Mouse (Mus musculus) midbrain, embryonic 10.5 days (tissue): ENCODE measurements around the gene Fcgr1. TPM values are rescaled to one million over a fixed set of nuclear protein-coding genes. Genes with fewer than 3 reads are reported as not detected.
"Not testable (repeated sequence)": the region's sequence is repeated elsewhere in the genome, so short reads cannot be mapped to it uniquely, and the experiment has no call there.

ENCODE experiments used
- DNase-seq: peaks from one replicate; pipeline ENCODE4 v3.0.0-alpha.2; 2017; ENCODE audit warnings: low spot score
- H3K27ac ChIP-seq: fragments of 300-500 bp; sonication (generic); replicated peaks from 2 replicates; pipeline ENCODE4 v1.5.1; 2016; ENCODE audit warnings: mild to moderate bottlenecking
- H3K27me3 ChIP-seq: fragments of 300-500 bp; sonication (generic); 2 replicates; pipeline ENCODE4 v1.6.1; 2016; ENCODE audit warnings: low read depth, mild to moderate bottlenecking; ENCODE audit not compliant: poor library complexity, severe bottlenecking
- H3K36me3 ChIP-seq: fragments of 300-500 bp; sonication (generic); 2 replicates; pipeline ENCODE4 v1.6.1; 2016; ENCODE audit warnings: mild to moderate bottlenecking, moderate library complexity
- H3K4me1 ChIP-seq: fragments of 300-500 bp; sonication (generic); 2 replicates; pipeline ENCODE4 v1.6.1; 2016
- H3K4me3 ChIP-seq: fragments of 300-500 bp; sonication (generic); 2 replicates; pipeline ENCODE4 v1.5.1; 2016; ENCODE audit warnings: mild to moderate bottlenecking, moderate library complexity
- H3K9me3 ChIP-seq: fragments of 300-500 bp; sonication (generic); replicated peaks from 2 replicates; pipeline ENCODE4 v1.6.1; 2016; ENCODE audit warnings: mild to moderate bottlenecking
- WGBS: fragments of 180-500 bp; shearing (Covaris S2); methylation state at CpG from one replicate; pipeline ENCODE4 v1.1.7; 2016; 5-methylcytosine and 5-hydroxymethylcytosine counted together
- polyA plus RNA-seq: library from polyadenylated mRNA; unstranded; fragments of >200 nt; fragmentation: Nextera tagmentation; extraction: Ambion mirVana; gene quantifications from 2 replicates; pipeline ENCODE4 v1.2.1, GENCODE M21; 2016

Fcgr1 gene
- polyA plus RNA-seq, 1 experiment from 2014 or later: 1.8 TPM

- WGBS: 72% methylated on average over 8 of the region's 8 CpGs
- DNase-seq: no peak
These were observed 18.8 kb upstream of the Fcgr1 start for GRCm38 (mm10) chr3:96312341-96313098.

DNA sequence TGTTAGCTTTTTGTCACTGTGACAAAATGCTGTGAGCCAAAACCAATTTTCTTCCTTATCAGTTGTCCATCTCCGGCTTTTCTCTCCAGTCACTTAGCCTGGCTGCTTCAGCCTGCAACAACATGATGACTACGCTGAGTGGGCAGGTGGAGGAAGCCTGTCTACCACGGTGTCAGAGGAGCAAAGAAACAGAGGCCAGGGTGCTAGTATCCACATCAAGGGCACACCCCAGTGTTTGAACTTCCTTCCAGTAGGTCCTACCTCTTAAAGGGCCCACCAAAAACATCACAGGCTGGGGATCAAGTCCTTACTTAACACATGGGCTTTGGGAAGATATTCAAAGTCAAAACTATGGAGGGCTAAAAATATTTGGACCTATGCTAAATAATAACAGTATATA, 15.7 kb upstream of the Fcgr1 start:
- 70% methylated on average over 3 of the region's 3 CpGs for WGBS
- Histone ChIP-seq H3K4me3 (no peak overlapping the region), H3K4me1 (0 out of 2 replicates have a peak, but pooled peaks cover 3% of the 10 kb centered on the region), H3K9me3 (no peaks in the 10 kb centered on the region), H3K27ac (no peak overlapping the region), H3K27me3 (no peaks in the 10 kb centered on the region), H3K36me3 (no peaks in the 10 kb centered on the region)
- DNase-seq: no peak

More at GRCm38 (mm10) chr3:96312341-96313098, 18.8 kb upstream of the Fcgr1 start:
- H3K36me3 ChIP-seq: no peaks in the 10 kb centered on the region
- H3K4me1 ChIP-seq: 0 out of 2 replicates have a peak, but pooled peaks cover 3% of the 10 kb centered on the region
- no peaks in the 10 kb centered on the region for H3K9me3 ChIP-seq
- no peak overlapping the region for H3K4me3 ChIP-seq
- H3K27ac ChIP-seq: no peak overlapping the region
- H3K27me3 ChIP-seq: no peaks in the 10 kb centered on the region

DNA sequence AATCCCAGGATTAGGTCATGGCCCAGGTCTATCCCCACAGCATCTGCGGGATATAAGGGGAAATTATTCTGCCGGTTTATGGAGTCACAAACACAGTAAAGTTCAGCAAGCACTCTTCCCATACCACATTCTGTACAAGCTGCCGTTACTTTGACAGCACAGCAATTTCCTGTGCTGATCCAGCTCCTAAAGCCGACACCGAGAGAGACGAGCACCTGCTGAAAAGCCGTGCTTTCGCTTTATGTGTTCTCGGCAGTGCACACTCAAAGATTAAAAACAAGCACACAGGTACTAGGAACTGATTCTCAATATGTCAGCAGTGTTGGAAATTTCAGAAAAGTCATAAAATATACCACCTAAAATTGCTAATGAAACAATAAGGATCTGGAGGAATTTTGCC, 12.7 kb upstream of the Fcgr1 start:
- Histone ChIP-seq H3K4me3 (no peak overlapping the region), H3K36me3 (no peaks in the 10 kb centered on the region), H3K4me1 (no peaks in the 10 kb centered on the region), H3K27me3 (no peaks in the 10 kb centered on the region), H3K9me3 (no peaks in the 10 kb centered on the region), H3K27ac (no peak overlapping the region)
- no peak for DNase-seq
- WGBS: 89% methylated on average over 9 of the region's 9 CpGs

DNA sequence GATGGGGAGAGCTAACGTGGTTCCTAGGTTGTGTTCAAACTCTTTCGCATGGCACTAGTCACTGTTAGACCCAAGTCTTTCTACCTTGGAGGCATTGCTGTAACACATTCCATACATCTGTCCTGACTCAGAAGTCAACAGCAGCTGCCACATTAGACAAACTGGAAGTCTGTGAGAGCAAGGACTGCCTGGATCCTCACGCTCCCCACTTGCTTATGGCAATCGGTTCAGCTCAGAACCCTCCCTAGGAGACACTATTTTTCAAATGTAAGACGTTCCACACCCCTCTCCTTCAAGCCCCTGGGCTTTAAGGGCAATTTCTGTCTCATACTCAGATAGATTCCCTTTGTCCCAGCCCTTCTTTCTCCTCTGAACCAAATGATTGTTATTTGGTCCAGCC, 8.3 kb upstream of the Fcgr1 start:
- Histone ChIP-seq H3K27me3 (no peaks in the 10 kb centered on the region), H3K27ac (no peak overlapping the region), H3K4me1 (no peaks in the 10 kb centered on the region), H3K36me3 (no peaks in the 10 kb centered on the region), H3K4me3 (no peak overlapping the region), H3K9me3 (no peaks in the 10 kb centered on the region)
- 89% methylated on average over 5 of the region's 5 CpGs for WGBS
- no peak for DNase-seq

- WGBS: 75% methylated on average over 26 of the region's 26 CpGs
- DNase-seq: no peak
These were observed 7.1 kb upstream of the Fcgr1 start for GRCm38 (mm10) chr3:96300706-96301529.

GRCm38 (mm10) chr3:96299562-96299961, 5.8 kb upstream of the Fcgr1 start:
- 97% methylated on average over 2 of the region's 2 CpGs for WGBS
- Histone ChIP-seq H3K4me3 (no peak overlapping the region), H3K9me3 (no peaks in the 10 kb centered on the region), H3K36me3 (no peaks in the 10 kb centered on the region), H3K4me1 (no peaks in the 10 kb centered on the region), H3K27ac (no peak overlapping the region), H3K27me3 (no peaks in the 10 kb centered on the region)
- DNase-seq: no peak

More at GRCm38 (mm10) chr3:96300706-96301529, 7.1 kb upstream of the Fcgr1 start:
- no peaks in the 10 kb centered on the region for H3K36me3 ChIP-seq
- H3K4me1 ChIP-seq: no peaks in the 10 kb centered on the region
- H3K4me3 ChIP-seq: no peak overlapping the region
- H3K27ac ChIP-seq: no peak overlapping the region
- no peaks in the 10 kb centered on the region for H3K27me3 ChIP-seq
- no peaks in the 10 kb centered on the region for H3K9me3 ChIP-seq

- Histone ChIP-seq H3K4me1 (no peaks in the 10 kb centered on the region), H3K9me3 (no peaks in the 10 kb centered on the region), H3K27ac (no peak overlapping the region), H3K27me3 (no peaks in the 10 kb centered on the region), H3K4me3 (no peak overlapping the region), H3K36me3 (no peaks in the 10 kb centered on the region)
- no peak for DNase-seq
- WGBS: 92% methylated on average over 4 of the region's 4 CpGs
These were observed 4.6 kb upstream of the Fcgr1 start for GRCm38 (mm10) chr3:96298360-96298759.

GRCm38 (mm10) chr3:96293368-96293767, 401 bp downstream of the Fcgr1 start:
- H3K27me3 ChIP-seq: no peaks in the 10 kb centered on the region
- no peak overlapping the region for H3K4me3 ChIP-seq
- no peak overlapping the region for H3K27ac ChIP-seq
- no peaks in the 10 kb centered on the region for H3K4me1 ChIP-seq
- no peaks in the 10 kb centered on the region for H3K36me3 ChIP-seq
- DNase-seq: no peak
- WGBS: 54% methylated on average over 5 of the region's 5 CpGs
- no peaks in the 10 kb centered on the region for H3K9me3 ChIP-seq

DNA sequence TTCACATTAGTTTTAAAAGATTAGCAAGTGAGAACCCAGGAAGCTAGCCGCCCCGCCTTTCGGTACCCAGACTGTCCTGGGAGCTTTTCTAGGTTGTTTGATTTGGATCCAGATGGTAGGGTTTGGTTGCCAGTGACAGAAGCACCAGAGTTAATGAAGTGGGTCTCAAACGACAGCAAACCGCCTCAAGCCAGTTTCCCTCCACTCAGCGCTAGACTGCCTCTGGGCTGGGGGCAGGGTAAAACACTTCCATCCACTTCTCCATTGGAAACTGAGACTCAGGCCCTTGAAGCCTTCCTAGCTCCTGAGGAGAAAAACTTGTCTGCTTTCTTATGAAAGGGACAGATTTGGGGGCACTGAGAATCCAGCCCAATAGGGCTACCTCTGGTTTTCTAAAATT, 1.1 kb downstream of the Fcgr1 start:
- no peak for DNase-seq
- Histone ChIP-seq H3K9me3 (no peaks in the 10 kb centered on the region), H3K27ac (no peak overlapping the region), H3K36me3 (no peaks in the 10 kb centered on the region), H3K27me3 (no peaks in the 10 kb centered on the region), H3K4me3 (no peak overlapping the region), H3K4me1 (no peaks in the 10 kb centered on the region)
- 68% methylated on average over 6 of the region's 6 CpGs for WGBS

GRCm38 (mm10) chr3:96290727-96291126, 3.0 kb downstream of the Fcgr1 start:
- H3K27me3 ChIP-seq, DNase-seq, H3K4me1 ChIP-seq, H3K9me3 ChIP-seq, H3K4me3 ChIP-seq, H3K36me3 ChIP-seq, H3K27ac ChIP-seq: not testable (repeated sequence)
- 93% methylated on average over 3 of the region's 3 CpGs for WGBS

DNA sequence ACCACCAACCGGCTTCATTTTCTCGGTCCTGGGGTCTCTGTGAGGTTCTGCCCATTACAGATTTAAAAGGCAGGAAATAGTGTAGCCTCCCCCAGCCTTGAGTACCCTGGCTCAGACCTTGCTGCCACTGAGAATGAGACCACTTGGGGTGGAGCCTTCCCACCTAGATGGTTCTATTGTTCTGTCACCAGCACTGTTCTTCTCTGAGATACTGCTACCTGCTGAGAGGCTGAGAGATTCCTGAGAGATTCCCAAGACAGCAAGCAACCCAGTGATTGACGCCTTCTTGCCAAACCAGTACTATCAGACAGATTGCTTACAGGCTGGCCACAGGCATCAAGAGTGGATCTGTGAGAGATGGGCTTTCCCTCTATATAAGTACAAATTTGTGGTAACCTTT, 4.6 kb downstream of the Fcgr1 start:
- Histone ChIP-seq H3K9me3 (0 out of 2 replicates have a peak, but pooled peaks cover 4% of the 10 kb centered on the region), H3K4me3 (no peak overlapping the region), H3K4me1 (peaks cover 9% of the 10 kb centered on the region), H3K27ac (no peak overlapping the region), H3K36me3 (no peaks in the 10 kb centered on the region), H3K27me3 (peaks cover 20% of the 10 kb centered on the region)
- 71% methylated on average over 3 of the region's 3 CpGs for whole genome bisulfite sequencing
- no peak for DNase-seq

DNA sequence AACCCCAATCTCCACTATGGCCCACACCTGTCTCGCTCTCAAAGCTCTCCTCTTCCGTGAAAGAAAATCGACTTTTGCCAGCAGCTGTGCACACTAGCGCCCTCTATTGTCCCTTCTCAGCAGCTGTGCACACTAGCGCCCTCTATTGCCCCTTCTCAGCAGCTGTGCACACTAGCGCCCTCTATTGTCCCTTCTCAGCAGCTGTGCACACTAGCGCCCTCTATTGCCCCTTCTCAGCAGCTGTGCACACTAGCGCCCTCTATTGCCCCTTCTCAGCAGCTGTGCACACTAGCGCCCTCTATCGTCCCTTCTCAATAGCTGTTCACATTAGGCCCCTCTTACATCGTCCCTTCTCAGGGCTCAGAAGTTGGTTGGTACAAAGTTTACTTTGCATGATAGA, 6.4 kb downstream of the Fcgr1 start:
- not testable (repeated sequence) for H3K36me3 ChIP-seq

GRCm38 (mm10) chr3:96284457-96284856, 9.3 kb downstream of the Fcgr1 start:
- peak; percentile 21 for DNase-seq
- WGBS: 26% methylated on average over 4 of the region's 4 CpGs
- Histone ChIP-seq H3K36me3 (no peaks in the 10 kb centered on the region), H3K27ac (no peak overlapping the region), H3K4me1 (peaks cover 19% of the 10 kb centered on the region), H3K4me3 (peak overlapping the region; percentile 29; the same call in 1 of the 2 replicates), H3K9me3 (0 out of 2 replicates have a peak, but pooled peaks cover 4% of the 10 kb centered on the region), H3K27me3 (peaks cover 62% of the 10 kb centered on the region)

More for the DNA sequence above, 6.4 kb downstream of the Fcgr1 start:
- Histone ChIP-seq H3K4me1 (peaks cover 19% of the 10 kb centered on the region), H3K27me3 (peaks cover 39% of the 10 kb centered on the region)
- H3K4me3 ChIP-seq, H3K27ac ChIP-seq, DNase-seq, H3K9me3 ChIP-seq: not testable (repeated sequence)
- 85% methylated on average over 11 of the region's 11 CpGs for WGBS
